Mouse (Mus musculus) myocyte (in vitro differentiated cells): ENCODE measurements around the gene Gm45753.

Experiments used
- CEBPB ChIP-seq: IDR thresholded peaks from 2 replicates; pipeline ENCODE4 v1.6.1; 2011; ENCODE audit warnings: mild to moderate bottlenecking, moderate library complexity; ENCODE audit not compliant: poor library complexity, insufficient read depth, severe bottlenecking
- E2F4 ChIP-seq: IDR thresholded peaks from one replicate; pipeline ENCODE4 v1.6.1; 2011; ENCODE audit warnings: mild to moderate bottlenecking, control low read depth, moderate library complexity; ENCODE audit not compliant: insufficient read depth
- MAX ChIP-seq: IDR thresholded peaks from one replicate; pipeline ENCODE4 v1.6.1; 2011; ENCODE audit warnings: low read depth, mild to moderate bottlenecking, control low read depth
- MYOD1 ChIP-seq, 3 experiments: IDR thresholded peaks; one replicate each; pipeline ENCODE4 v1.6.1; 2011; ENCODE audit warnings: control low read depth in 2 of 3, low read depth in 2 of 3, mild to moderate bottlenecking in 2 of 3, moderate library complexity in 1 of 3; ENCODE audit not compliant: insufficient read length in 2 of 3, control insufficient read depth in 1 of 3
- MYOG ChIP-seq, 3 experiments: IDR thresholded peaks; one replicate each; pipeline ENCODE4 v1.6.1; 2011; ENCODE audit warnings: control low read depth in 2 of 3, low read depth in 2 of 3, mild to moderate bottlenecking in 2 of 3; ENCODE audit not compliant: insufficient read length in 2 of 3, control insufficient read depth in 1 of 3, insufficient read depth in 1 of 3
- POLR2A ChIP-seq: IDR thresholded peaks from one replicate; pipeline ENCODE4 v1.6.1; 2011; ENCODE audit warnings: low read depth, mild to moderate bottlenecking, control low read depth, moderate library complexity; ENCODE audit not compliant: insufficient read length
- POLR2AphosphoS2 ChIP-seq: IDR thresholded peaks from one replicate; pipeline ENCODE4 v1.6.1; 2011; ENCODE audit warnings: low read depth, control low read depth; ENCODE audit not compliant: insufficient read length
- REST ChIP-seq: IDR thresholded peaks from one replicate; pipeline ENCODE4 v1.6.1; 2011; ENCODE audit warnings: mild to moderate bottlenecking, control low read depth, moderate library complexity; ENCODE audit not compliant: insufficient read depth, insufficient read length
- SRF ChIP-seq: IDR thresholded peaks from one replicate; pipeline ENCODE4 v1.6.1; 2011; ENCODE audit warnings: low read depth; ENCODE audit not compliant: control insufficient read depth, insufficient read length
- TCF12 ChIP-seq: IDR thresholded peaks from one replicate; pipeline ENCODE4 v1.6.1; 2011; ENCODE audit warnings: mild to moderate bottlenecking, control low read depth; ENCODE audit not compliant: poor library complexity, insufficient read depth, severe bottlenecking
- TCF3 ChIP-seq: IDR thresholded peaks from one replicate; pipeline ENCODE4 v1.6.1; 2011; ENCODE audit warnings: low read depth, control low read depth; ENCODE audit not compliant: insufficient read length
- USF1 ChIP-seq: IDR thresholded peaks from one replicate; pipeline ENCODE4 v1.6.1; 2011; ENCODE audit warnings: low read depth, mild to moderate bottlenecking, control low read depth, moderate library complexity

DNA sequence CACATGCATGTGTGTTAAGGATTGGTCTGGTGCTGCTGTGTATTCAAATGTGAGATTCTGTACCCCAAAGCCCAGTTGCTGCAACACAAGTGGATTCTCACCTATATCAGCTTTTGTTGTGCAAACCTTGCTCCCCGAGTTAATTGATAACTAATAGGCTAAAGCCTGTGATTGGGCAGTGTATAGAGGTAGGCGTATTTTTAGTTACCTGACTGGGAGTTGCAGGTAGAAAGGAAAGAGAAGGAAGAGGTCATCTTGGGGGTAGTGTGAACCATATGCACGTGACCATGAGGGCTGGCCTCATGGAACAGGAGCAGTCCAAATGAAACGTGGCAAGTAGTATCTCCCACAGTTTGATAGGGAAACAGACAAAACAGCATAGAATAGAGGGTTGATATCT lies 43.3 kb downstream of the Gm45753 start:
- no peak for TF ChIP-seq E2F4
- no peak for TF ChIP-seq TCF3
- no peak for TF ChIP-seq POLR2A
- no peak for TF ChIP-seq POLR2AphosphoS2
- TF ChIP-seq MYOG (IDR thresholded peaks at IDR 0.05; ENCODE audit: control insufficient read depth in 1 of 3, insufficient read depth in 1 of 3, insufficient read length in 2 of 3, low read depth in 2 of 3): no peak
- no peak for TF ChIP-seq USF1
- no peak for TF ChIP-seq MYOD1 (IDR thresholded peaks at IDR 0.05; ENCODE audit: control insufficient read depth in 1 of 3, insufficient read length in 2 of 3, low read depth in 2 of 3)
- no peak for TF ChIP-seq SRF
- no peak for TF ChIP-seq MAX
- no peak for TF ChIP-seq CEBPB
- no peak for TF ChIP-seq REST
- TF ChIP-seq TCF12: no peak
